Mouse (Mus musculus) heart, postnatal 14 days (tissue): ENCODE measurements at regions not wholly inside any gene's neighbourhood (a gene's known extent, or its start where the extent isn't known, plus 50 kb on each side); places are given as distances from the start of the nearest gene placed in this dataset.

ENCODE experiments used
- DNase-seq, 2 experiments: peaks; one replicate each; pipeline ENCODE4 v3.0.0; 2021 to 2022
- intact Hi-C: fragments of 180-260 bp; cut with DNase I; formaldehyde crosslinking; loops from one replicate; pipeline ENCODE4 v1.15.1; 2025

GRCm38 (mm10) chr14:100889163-100890157 lies 310.7 kb downstream of the Prr30 start:
- DNase-seq, result no peak
- intact Hi-C loops, result loop anchor here (10.0 kb wide), 1 partner anchor 135 kb away; no protein-coding TSS in a partner anchor

GRCm38 (mm10) chr14:100883115-100883514 lies 317.0 kb downstream of the Prr30 start:
- intact Hi-C loops, result no loop called here

GRCm38 (mm10) chr14:100880103-100880502 lies 320.0 kb downstream of the Prr30 start:
- intact Hi-C loops, result no loop called here

More at GRCm38 (mm10) chr14:100883115-100883514, 317.0 kb downstream of the Prr30 start:
- no peak for DNase-seq

GRCm38 (mm10) chr14:100867790-100868189 lies 332.3 kb downstream of the Prr30 start:
- intact Hi-C loops, result no loop called here
- no peak for DNase-seq

More at GRCm38 (mm10) chr14:100880103-100880502, 320.0 kb downstream of the Prr30 start:
- DNase-seq, result no peak

- intact Hi-C loops, result no loop called here
- DNase-seq, result no peak
Measured at GRCm38 (mm10) chr14:100864792-100865191, 335.3 kb downstream of the Prr30 start.

GRCm38 (mm10) chr14:100864164-100864563 lies 336.0 kb downstream of the Prr30 start:
- intact Hi-C loops, result no loop called here
- no peak for DNase-seq

- intact Hi-C loops, result no loop called here
- DNase-seq, result no peak
Measured at GRCm38 (mm10) chr14:100842828-100843227, 357.3 kb downstream of the Prr30 start.
